Mouse (Mus musculus) heart, adult 2 months (tissue): ENCODE results near the gene Wdr5b.

Experiments used
- CTCF ChIP-seq: fragments of 200-600 bp; IDR thresholded peaks from 2 replicates; pipeline ENCODE4 v1.8.1; 2022; ENCODE audit warnings: antibody characterized with exemption, mild to moderate bottlenecking, moderate library complexity
- POLR2A ChIP-seq: fragments of 200-500 bp; IDR thresholded peaks from 2 replicates; pipeline ENCODE4 v1.6.1; 2011; ENCODE audit warnings: mild to moderate bottlenecking, low read depth, low read length, control low read depth; ENCODE audit not compliant: insufficient read depth

DNA sequence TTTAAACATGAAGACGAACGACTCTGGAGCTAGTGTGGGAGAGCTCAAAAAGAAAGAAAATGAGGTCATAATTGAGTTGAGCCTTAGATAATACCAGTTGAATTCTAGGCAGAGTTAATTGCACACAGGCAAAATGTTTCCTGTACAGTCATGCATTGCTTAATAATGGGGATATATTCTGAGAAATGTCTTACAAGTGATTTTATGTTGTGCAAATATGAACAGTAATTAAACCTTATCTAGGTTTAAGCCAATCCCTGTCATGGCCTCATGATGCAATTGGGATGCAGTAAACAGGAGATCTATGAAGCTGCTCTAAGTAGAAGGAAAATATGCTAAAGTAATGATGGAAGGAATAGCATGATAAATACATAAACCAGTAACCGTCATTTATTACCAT lies 33.8 kb downstream of the Wdr5b start:
- TF ChIP-seq CTCF (no peak), POLR2A (no peak)
